Mouse (Mus musculus): ENCODE measurements at regions not wholly inside any gene's neighbourhood (a gene's known extent, or its start where the extent isn't known, plus 50 kb on each side); places are given as distances from the start of the nearest gene placed in this dataset.

- no peak overlapping the region for H3K9ac ChIP-seq (ENCODE audit: insufficient read depth, low read depth)
- H3K4me1 ChIP-seq (ENCODE audit: control insufficient read depth in 1 of 2, insufficient read depth in 2 of 2) = peaks cover 0 to 7% of the 10 kb centered on the region in 2 experiments; a peak in 2 of 4 replicates
- H3K4me2 ChIP-seq (ENCODE audit: insufficient read depth, low read depth, poor library complexity, severe bottlenecking) = no peak overlapping the region
- H3K4me3 ChIP-seq (replicated peaks in 1 of 3; ENCODE audit: low read depth in 2 of 3, low read length in 2 of 3, poor library complexity in 1 of 3) = no peak overlapping the region
- no peak for DNase-seq (ENCODE audit: extremely low read depth)
- no peaks in the 10 kb centered on the region for H3K9me3 ChIP-seq (replicated peaks; ENCODE audit: low read length)
- H3K27ac ChIP-seq (ENCODE audit: insufficient read depth, low read depth) = no peak overlapping the region
- dilution Hi-C loops (cut with MboI; ENCODE audit: extremely low pct_ligation_motif_present, extremely low pct_unique_long_range_greater_than_20kb, low sequenced_read_pairs) = no loop called here
- in situ Hi-C loops (cut with MboI; ENCODE audit: low pct_ligation_motif_present, low pct_unique_long_range_greater_than_20kb, low sequenced_read_pairs) = no loop called here
- H3K79me2 ChIP-seq (replicated peaks; ENCODE audit: control insufficient read depth, extremely low read depth, insufficient read depth, poor library complexity, severe bottlenecking) = no peaks in the 10 kb centered on the region
- TF ChIP-seq E2F4 (IDR thresholded peaks at IDR 0.05; ENCODE audit: insufficient replicate concordance, low read depth, low read length) (no peak), MAX (IDR thresholded peaks at IDR 0.05; ENCODE audit: low read length) (no peak), JUND (conservative IDR thresholded peaks at IDR 0.05; ENCODE audit: low read depth, low read length) (no peak), MEF2A (IDR thresholded peaks at IDR 0.05; ENCODE audit: borderline replicate concordance, low read depth, low read length) (no peak), TBP (conservative IDR thresholded peaks at IDR 0.05; ENCODE audit: low read depth, low read length) (no peak), ZMIZ1 (IDR thresholded peaks at IDR 0.05; ENCODE audit: low read depth, low read length) (no peak), SMC3 (IDR thresholded peaks at IDR 0.05; ENCODE audit: low read depth, low read length) (no peak), EP300 (IDR thresholded peaks at IDR 0.05; ENCODE audit: low read length) (no peak), SIN3A (IDR thresholded peaks at IDR 0.05; ENCODE audit: low read length) (no peak), CHD2 (IDR thresholded peaks at IDR 0.05; ENCODE audit: low read length) (no peak), KAT2A (IDR thresholded peaks at IDR 0.05; ENCODE audit: insufficient replicate concordance, low read length) (no peak), MAFK (IDR thresholded peaks at IDR 0.05; ENCODE audit: insufficient replicate concordance, low read length) (no peak), UBTF (IDR thresholded peaks at IDR 0.05; ENCODE audit: low read depth, low read length) (no peak), RCOR1 (conservative IDR thresholded peaks at IDR 0.05; ENCODE audit: low read depth, low read length) (no peak), POLR2AphosphoS2 (IDR thresholded peaks at IDR 0.05; ENCODE audit: low read depth, low read length) (no peak)
- H3K36me3 ChIP-seq (replicated peaks in 1 of 2; ENCODE audit: control insufficient read depth in 1 of 2, insufficient read depth in 1 of 2, low read length in 1 of 2) = no peaks in the 10 kb centered on the region
- peaks cover 3% of the 10 kb centered on the region for H3K27me3 ChIP-seq (replicated peaks)
These were observed 71.7 kb upstream of the Jak1 start for GRCm38 (mm10) chr4:101336811-101337210.

- Histone ChIP-seq H3K4me3 (replicated peaks in 1 of 3; ENCODE audit: low read depth in 2 of 3, low read length in 2 of 3, poor library complexity in 1 of 3) (no peak overlapping the region), H3K36me3 (replicated peaks in 1 of 2; ENCODE audit: control insufficient read depth in 1 of 2, insufficient read depth in 1 of 2, low read length in 1 of 2) (no peaks in the 10 kb centered on the region), H3K79me2 (replicated peaks; ENCODE audit: control insufficient read depth, extremely low read depth, insufficient read depth, poor library complexity, severe bottlenecking) (no peaks in the 10 kb centered on the region), H3K9ac (ENCODE audit: insufficient read depth, low read depth) (no peak overlapping the region), H3K4me1 (ENCODE audit: control insufficient read depth in 1 of 2, insufficient read depth in 2 of 2) (peaks cover 0 to 3% of the 10 kb centered on the region in 2 experiments; a peak in 2 of 4 replicates), H3K9me3 (replicated peaks; ENCODE audit: low read length) (no peaks in the 10 kb centered on the region), H3K4me2 (ENCODE audit: insufficient read depth, low read depth, poor library complexity, severe bottlenecking) (no peak overlapping the region), H3K27me3 (replicated peaks) (peaks cover 3% of the 10 kb centered on the region), H3K27ac (ENCODE audit: insufficient read depth, low read depth) (no peak overlapping the region)
- dilution Hi-C loops (cut with MboI; ENCODE audit: extremely low pct_ligation_motif_present, extremely low pct_unique_long_range_greater_than_20kb, low sequenced_read_pairs) (no loop called here), in situ Hi-C loops (cut with MboI; ENCODE audit: low pct_ligation_motif_present, low pct_unique_long_range_greater_than_20kb, low sequenced_read_pairs) (no loop called here)
- TF ChIP-seq ELF1 (IDR thresholded peaks at IDR 0.05; ENCODE audit: low read depth, low read length) (no peak), NRF1 (IDR thresholded peaks at IDR 0.05; ENCODE audit: low read depth, low read length) (no peak), GABPA (IDR thresholded peaks at IDR 0.05; ENCODE audit: insufficient replicate concordance, low read depth, low read length) (no peak), POLR2A (IDR thresholded peaks at IDR 0.05; ENCODE audit: low read depth, low read length) (no peak), RCOR1 (conservative IDR thresholded peaks at IDR 0.05; ENCODE audit: low read depth, low read length) (no peak), CHD1 (IDR thresholded peaks at IDR 0.05; ENCODE audit: low read depth, low read length) (no peak), CTCF (conservative IDR thresholded peaks at IDR 0.05 in 1 of 2, IDR thresholded peaks at IDR 0.05 in 1 of 2; ENCODE audit: low read depth in 2 of 2, low read length in 2 of 2) (no peak)
- no peak for DNase-seq (ENCODE audit: extremely low read depth)
These were observed 71.3 kb upstream of the Jak1 start for GRCm38 (mm10) chr4:101336371-101336770.
